In the genomic region with DNA sequence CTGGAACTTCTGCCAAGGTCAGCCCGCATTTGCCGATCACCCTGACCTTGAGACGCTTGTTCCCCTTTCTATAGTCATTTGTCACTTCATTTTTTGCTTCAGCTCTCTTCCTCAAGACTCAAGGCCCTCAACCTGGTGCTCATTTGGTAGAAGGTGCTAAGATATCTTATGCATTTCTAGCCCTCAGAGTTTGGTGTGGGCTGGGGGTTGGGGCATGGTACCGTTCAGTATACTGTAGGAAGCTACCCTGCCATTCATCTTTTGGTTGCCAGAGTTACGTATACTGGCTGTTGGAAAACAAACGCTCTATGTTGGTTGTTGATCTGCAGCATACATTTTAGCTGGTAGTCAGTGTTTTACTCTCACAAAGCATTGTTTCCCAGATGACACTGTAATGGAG, we compare ENCODE assay signal across 27 mouse cellular contexts.
"Had no signal": no experiment of that assay in that cellular context is flagged by ENCODE, and none has a peak within 500 bp of the region (broad histone marks: within the 10 kb centered on the region; RNA-seq: fewer than 3 reads in every experiment).

No protein-coding gene starts in this region.

- H3K4me2 ChIP-seq: heart, embryonic 11.5 days; heart, embryonic 13.5 days; heart, embryonic 15.5 days; hindbrain, embryonic 12.5 days; hindbrain, embryonic 14.5 days; intestine, embryonic 15.5 days; limb, embryonic 12.5 days; liver, embryonic 11.5 days; liver, embryonic 13.5 days had no signal

- DNase-seq: gastrocnemius, adult 2 months; gastrocnemius, postnatal 10 days; gastrocnemius, postnatal 25 days; heart, adult 2 months; heart, postnatal 4 days; kidney, adult 18-20 months; kidney, adult 8-10 months; kidney, postnatal 10 days; kidney, postnatal 25 days; kidney, postnatal 4 days; liver; liver, embryonic 13.5 days had no signal

- H3K9me3 ChIP-seq: heart, embryonic 13.5 days; heart, embryonic 15.5 days; hindbrain, embryonic 10.5 days; hindbrain, embryonic 12.5 days; intestine, embryonic 15.5 days; limb, embryonic 10.5 days; limb, embryonic 12.5 days; liver, embryonic 13.5 days had no signal

- H3K27me3 ChIP-seq: heart, embryonic 13.5 days; heart, embryonic 15.5 days; hindbrain, embryonic 12.5 days; intestine, embryonic 15.5 days; limb, embryonic 12.5 days; liver, embryonic 13.5 days had no signal

- H3K27ac ChIP-seq: gastrocnemius, adult 2 months; heart, adult 2 months; heart, embryonic 13.5 days; heart, embryonic 15.5 days; hindbrain, embryonic 10.5 days; hindbrain, embryonic 12.5 days; hindbrain, embryonic 14.5 days; intestine, embryonic 15.5 days; layer of hippocampus, adult 2 months; left cerebral cortex, adult 2 months; limb, embryonic 10.5 days; limb, embryonic 12.5 days; liver, embryonic 13.5 days had no signal

- H3K4me1 ChIP-seq: heart, embryonic 13.5 days; heart, embryonic 15.5 days; intestine, embryonic 15.5 days; limb, embryonic 10.5 days; limb, embryonic 12.5 days; liver, embryonic 13.5 days had no signal

- H3K36me3 ChIP-seq: heart, embryonic 13.5 days; heart, embryonic 15.5 days; hindbrain, embryonic 10.5 days; hindbrain, embryonic 12.5 days; intestine, embryonic 15.5 days; limb, embryonic 10.5 days; limb, embryonic 12.5 days; liver, embryonic 13.5 days had no signal

- H3K9ac ChIP-seq: heart, embryonic 13.5 days; heart, embryonic 15.5 days; hindbrain, embryonic 12.5 days; hindbrain, embryonic 14.5 days; intestine, embryonic 15.5 days; limb, embryonic 12.5 days; liver, embryonic 13.5 days had no signal

- H3K4me3 ChIP-seq: gastrocnemius, adult 2 months; heart, adult 2 months; heart, embryonic 13.5 days; heart, embryonic 15.5 days; hindbrain, embryonic 10.5 days; hindbrain, embryonic 12.5 days; intestine, embryonic 15.5 days; layer of hippocampus, adult 2 months; left cerebral cortex, adult 2 months; limb, embryonic 10.5 days; limb, embryonic 12.5 days; liver, embryonic 13.5 days had no signal

- ATAC-seq: hindbrain, embryonic 16.5 days; inflammation-experienced regulatory T-cells, adult 6 months; intestine, embryonic 15.5 days; intestine, postnatal 0 days had no signal
